8 mouse cellular contexts compared by ENCODE assay signal in genomic region chr9:45936883-45937282, GRCm38 (mm10). TPM values are rescaled to one million over a fixed set of nuclear protein-coding genes. Genes with fewer than 3 reads are reported as not detected.
DNase-seq lines count a peak whose midpoint lies in the region; ATAC-seq lines count a peak whose summit lies in the region.

No protein-coding gene starts in this region.

- H3K9me3 ChIP-seq in intestine, embryonic 16.5 days (ENCODE audit: control insufficient read depth, low read length): no peaks in the 10 kb centered on the region

- H3K4me3 ChIP-seq in intestine, embryonic 16.5 days (ENCODE audit: low read length): no peak overlapping the region

- H3K27ac ChIP-seq in intestine, embryonic 16.5 days (ENCODE audit: low read length): peak overlapping the region; percentile 71

- no peak overlapping the region for H3K4me2 ChIP-seq in intestine, embryonic 16.5 days (ENCODE audit: low read depth, low read length)

- H3K4me1 ChIP-seq in intestine, embryonic 16.5 days (ENCODE audit: control insufficient read depth, insufficient read depth, low read length): peaks cover 15% of the 10 kb centered on the region

- H3K27me3 ChIP-seq in intestine, embryonic 16.5 days (replicated peaks; ENCODE audit: control insufficient read depth, insufficient read depth, low read length): no peaks in the 10 kb centered on the region

- H3K36me3 ChIP-seq in intestine, embryonic 16.5 days (ENCODE audit: control insufficient read depth, insufficient read depth, low read length): peaks cover 18% of the 10 kb centered on the region; the same call in 1 of the 2 replicates

- ATAC-seq in intestine, embryonic 16.5 days: peak; percentile 52

- DNase-seq in B cell, adult 2 months: peak; percentile 58 to 63
- DNase-seq in MN1 (ENCODE audit: low spot score) (peak; percentile 82), liver (peak; percentile 60)
- DNase-seq in cerebellum, postnatal 14 days: peak; percentile 72 to 83
- peak; percentile 52 for DNase-seq in gastrocnemius, postnatal 25 days
- DNase-seq in natural killer cell, adult 2 months (ENCODE audit: low spot score in 2 of 2): peak; percentile 53 to 56
- peak; percentile 38 to 40 for DNase-seq in thymus, postnatal 36 days

- WGBS in intestine, embryonic 16.5 days: 19% methylated on average over 3 of the region's 3 CpGs

- H3K9ac ChIP-seq in intestine, embryonic 16.5 days (ENCODE audit: low read depth, low read length): no peak overlapping the region

RNA-seq across cellular contexts. Expression of gene Tagln, which starts 1.0 kb away (rescaled TPM):
- 100 to 1,000 TPM in 1 of 2 experiments, 10 to 100 TPM in 1; 37.7 to 102 TPM for total RNA-seq in gastrocnemius, postnatal 25 days (2021)
- 390 and 404 TPM in 2 replicates for polyA plus RNA-seq in intestine, embryonic 16.5 days (2015; fragmentation: Nextera tagmentation; extraction: Ambion mirVana)

RNA-seq across cellular contexts. Expression of gene Sidt2, which starts 18.2 kb away (rescaled TPM):
- total RNA-seq in gastrocnemius, postnatal 25 days (2021): 10 to 100 TPM; 67.9 to 70.2 TPM
- polyA plus RNA-seq in intestine, embryonic 16.5 days (2015; fragmentation: Nextera tagmentation; extraction: Ambion mirVana): 33.4 and 37.2 TPM in 2 replicates

RNA-seq across cellular contexts. Expression of gene Rnf214, which starts 30.2 kb away (rescaled TPM):
- total RNA-seq in gastrocnemius, postnatal 25 days (2021): 10 to 100 TPM; 20.6 to 22.7 TPM
- 35.2 and 36.0 TPM in 2 replicates for polyA plus RNA-seq in intestine, embryonic 16.5 days (2015; fragmentation: Nextera tagmentation; extraction: Ambion mirVana)

RNA-seq across cellular contexts. Expression of gene Pcsk7, which starts 30.6 kb away (rescaled TPM):
- total RNA-seq in gastrocnemius, postnatal 25 days (2021): 10 to 100 TPM in 1 of 2 experiments, 1 to 10 TPM in 1; 9.6 to 10.0 TPM
- 22.2 and 23.8 TPM in 2 replicates for polyA plus RNA-seq in intestine, embryonic 16.5 days (2015; fragmentation: Nextera tagmentation; extraction: Ambion mirVana)
